Comparison of ENCODE assay signal across 10 mouse cellular contexts in the genomic region with DNA sequence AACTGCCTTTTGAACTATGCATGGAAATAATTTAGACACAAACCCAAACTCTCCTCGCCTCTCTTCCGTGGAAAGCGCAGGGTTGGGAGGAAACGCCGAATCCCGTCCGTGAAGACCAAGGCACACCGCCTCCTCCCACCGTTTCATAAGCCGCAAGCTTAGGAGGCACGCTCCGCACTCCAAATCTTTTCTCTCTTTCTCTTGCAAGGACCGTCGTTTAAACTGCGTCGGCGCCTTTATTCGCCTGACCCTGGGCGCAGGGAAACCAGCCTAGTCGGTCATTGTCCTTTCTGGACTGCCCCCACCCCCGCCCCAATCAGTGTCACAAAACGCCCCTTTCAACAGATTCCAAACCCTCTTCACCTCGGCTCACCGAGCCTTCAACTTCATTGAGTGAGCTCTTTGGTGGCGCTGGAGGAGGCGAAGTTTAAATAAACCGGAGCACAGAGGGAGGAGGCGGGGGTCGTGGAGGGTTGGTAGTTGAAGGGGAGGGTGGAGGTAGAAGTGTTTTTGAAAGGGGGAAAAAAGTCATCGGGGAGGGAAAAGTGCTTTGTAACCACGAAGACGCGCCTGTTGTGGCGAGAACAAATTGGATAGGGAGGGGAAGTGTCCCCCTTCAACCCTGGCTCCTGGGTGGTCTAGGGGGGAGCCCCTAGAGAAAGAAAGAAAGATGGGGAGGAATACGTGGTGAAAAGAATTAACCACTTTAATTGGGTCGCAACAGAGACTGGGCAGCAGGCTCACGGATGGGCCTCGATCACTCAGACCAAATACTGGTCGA. TPM values are rescaled to one million over a fixed set of nuclear protein-coding genes. Genes with fewer than 3 reads are reported as not detected.
DNase-seq lines count a peak whose midpoint lies in the region; ATAC-seq and TF ChIP-seq lines count a peak whose summit lies in the region.
"Had no signal": no experiment of that assay in that cellular context is flagged by ENCODE, and none has a peak within 500 bp of the region (broad histone marks: within the 10 kb centered on the region; RNA-seq: fewer than 3 reads in every experiment).

No protein-coding gene starts in this region.

- H3K4me1 ChIP-seq in lung, embryonic 14.5 days (ENCODE audit: insufficient read depth), result 0 out of 2 replicates have a peak, but pooled peaks cover 3% of the 10 kb centered on the region
- no peaks in the 10 kb centered on the region for H3K4me1 ChIP-seq in lung, adult 2 months (ENCODE audit: control insufficient read depth, insufficient read depth, low read length)
- H3K4me1 ChIP-seq in embryonic facial prominence, embryonic 14.5 days (ENCODE audit: control insufficient read depth, insufficient read depth, low read length), result no peaks in the 10 kb centered on the region
- peaks cover 25% of the 10 kb centered on the region for H3K4me1 ChIP-seq in limb, embryonic 15.5 days

- TF ChIP-seq CTCF in lung, embryonic 14.5 days (IDR thresholded peaks at IDR 0.05; ENCODE audit: low read depth), result no peak
- TF ChIP-seq CTCF in lung, adult 2 months (IDR thresholded peaks at IDR 0.05; ENCODE audit: insufficient read depth, low read length), result no peak

- DNase-seq in lung, embryonic 14.5 days, result peak; percentile 47
- DNase-seq in lung, adult 2 months, result no peak
- DNase-seq in embryo, embryonic 10 days (ENCODE audit: low spot score), result peak; percentile 79
- DNase-seq in embryonic facial prominence, embryonic 14.5 days (ENCODE audit: low spot score), result no peak
- DNase-seq in ovary, postnatal 10 days (ENCODE audit: low spot score), result no peak
- no peak for DNase-seq in cerebellum, adult 11-12 months
- DNase-seq: cerebellum, postnatal 36 days; gastrocnemius, adult 2 months had no signal

- no peaks in the 10 kb centered on the region for H3K36me3 ChIP-seq in lung, embryonic 14.5 days (ENCODE audit: insufficient read depth)
- no peaks in the 10 kb centered on the region for H3K36me3 ChIP-seq in embryonic facial prominence, embryonic 14.5 days (ENCODE audit: control insufficient read depth, insufficient read depth, low read length)
- H3K36me3 ChIP-seq in limb, embryonic 15.5 days, result no peaks in the 10 kb centered on the region
- H3K36me3 ChIP-seq: liver, embryonic 15.5 days had no signal

- H3K9ac ChIP-seq in lung, embryonic 14.5 days, result no peak overlapping the region
- peak overlapping the region; percentile 56 for H3K9ac ChIP-seq in embryonic facial prominence, embryonic 14.5 days (ENCODE audit: low read depth, low read length)
- H3K9ac ChIP-seq in limb, embryonic 15.5 days, result no peak overlapping the region
- H3K9ac ChIP-seq: liver, embryonic 15.5 days had no signal

- no peaks in the 10 kb centered on the region for H3K9me3 ChIP-seq in lung, embryonic 14.5 days (ENCODE audit: low read depth, low read length)
- H3K9me3 ChIP-seq in embryonic facial prominence, embryonic 14.5 days (ENCODE audit: control insufficient read depth, low read length), result no peaks in the 10 kb centered on the region
- no peaks in the 10 kb centered on the region for H3K9me3 ChIP-seq in limb, embryonic 15.5 days
- H3K9me3 ChIP-seq: liver, embryonic 15.5 days had no signal

- H3K4me3 ChIP-seq in lung, embryonic 14.5 days (ENCODE audit: low read depth, low read length), result peak overlapping the region; percentile 27
- H3K4me3 ChIP-seq in lung, adult 2 months (replicated peaks; ENCODE audit: extremely low read depth, low read depth, low read length), result no peak overlapping the region
- H3K4me3 ChIP-seq in embryonic facial prominence, embryonic 14.5 days (ENCODE audit: low read depth, low read length), result peak overlapping the region; percentile 31
- H3K4me3 ChIP-seq in limb, embryonic 15.5 days, result peak overlapping the region; percentile 25
- H3K4me3 ChIP-seq: liver, embryonic 15.5 days had no signal

- H3K27me3 ChIP-seq in lung, embryonic 14.5 days (ENCODE audit: insufficient read depth, low read length), result peaks cover 99% of the 10 kb centered on the region
- H3K27me3 ChIP-seq in embryonic facial prominence, embryonic 14.5 days (replicated peaks; ENCODE audit: control insufficient read depth, insufficient read depth, low read length), result peaks cover 98% of the 10 kb centered on the region
- peaks cover 98% of the 10 kb centered on the region for H3K27me3 ChIP-seq in limb, embryonic 15.5 days

- H3K4me2 ChIP-seq in lung, embryonic 14.5 days, result peak overlapping the region; percentile 53
- peak overlapping the region; percentile 85 for H3K4me2 ChIP-seq in embryonic facial prominence, embryonic 14.5 days (ENCODE audit: low read depth, low read length)
- peak overlapping the region; percentile 36; the same call in 1 of the 2 replicates for H3K4me2 ChIP-seq in limb, embryonic 15.5 days
- H3K4me2 ChIP-seq: liver, embryonic 15.5 days had no signal

- no peak for ATAC-seq in lung, embryonic 14.5 days (ENCODE audit: insufficient read depth)
- ATAC-seq in embryonic facial prominence, embryonic 14.5 days (ENCODE audit: low read depth), result no peak
- no peak for ATAC-seq in limb, embryonic 15.5 days (ENCODE audit: insufficient number of reproducible peaks, low FRiP score, low TSS enrichment, low read depth)

- WGBS in lung, embryonic 14.5 days, result 2% methylated on average over 39 of the region's 39 CpGs
- 9% methylated on average over 39 of the region's 39 CpGs for WGBS in lung, adult 2 months
- under 1% methylated on average over 39 of the region's 39 CpGs for WGBS in embryonic facial prominence, embryonic 14.5 days
- 4% methylated on average over 39 of the region's 39 CpGs for WGBS in limb, embryonic 15.5 days

- TF ChIP-seq POLR2A in lung, adult 2 months (IDR thresholded peaks at IDR 0.05; ENCODE audit: borderline replicate concordance, extremely low read depth, low read depth, low read length), result no peak

- no peak overlapping the region for H3K27ac ChIP-seq in lung, embryonic 14.5 days (ENCODE audit: low read depth)
- no peak overlapping the region for H3K27ac ChIP-seq in embryonic facial prominence, embryonic 14.5 days (replicated peaks; ENCODE audit: low read depth, low read length)
- no peak overlapping the region for H3K27ac ChIP-seq in limb, embryonic 15.5 days
- H3K27ac ChIP-seq: gastrocnemius, adult 2 months; liver, embryonic 15.5 days had no signal

RNA-seq across cellular contexts. Expression of a gene that starts 5.8 kb away (rescaled TPM):
- 0.16 and 0.32 TPM in 2 replicates for polyA plus RNA-seq in lung, embryonic 14.5 days (2014; fragmentation: Nextera tagmentation; extraction: Ambion mirVana)
- 0.53 and 0.77 TPM in 2 replicates for polyA plus RNA-seq in lung, adult 2 months (2012; rRNA removed)
- 0.81 and 1.3 TPM in 2 replicates for polyA plus RNA-seq in embryonic facial prominence, embryonic 14.5 days (2014; fragmentation: Nextera tagmentation; extraction: Ambion mirVana)
- polyA plus RNA-seq in limb, embryonic 15.5 days (2015; fragmentation: Nextera tagmentation; extraction: Ambion mirVana), result 0.60 and 0.96 TPM in 2 replicates
- polyA plus RNA-seq: liver, embryonic 15.5 days had no signal

RNA-seq across cellular contexts. Expression of a gene that starts 23.0 kb away (rescaled TPM):
- polyA plus RNA-seq in lung, embryonic 14.5 days (2014; fragmentation: Nextera tagmentation; extraction: Ambion mirVana), result not detected in 2 replicates
- not detected in 2 replicates for polyA plus RNA-seq in lung, adult 2 months (2012; rRNA removed)
- polyA plus RNA-seq in embryonic facial prominence, embryonic 14.5 days (2014; fragmentation: Nextera tagmentation; extraction: Ambion mirVana), result not detected in 2 replicates
- not detected in 2 replicates for polyA plus RNA-seq in limb, embryonic 15.5 days (2015; fragmentation: Nextera tagmentation; extraction: Ambion mirVana)
- polyA plus RNA-seq: liver, embryonic 15.5 days had no signal

Comparison
In these comparisons a context has a peak if more than half of its experiments do, and no peak if none do; other contexts are left out.
1. DNase-seq: peak in lung, embryonic 14.5 days (single experiment) and embryo, embryonic 10 days (single experiment); none in lung, adult 2 months (single experiment), embryonic facial prominence, embryonic 14.5 days (single experiment), ovary, postnatal 10 days (single experiment) and cerebellum, adult 11-12 months (single experiment).
2. Peak in every context shown above with its lines, with median percentiles within 50 percentile points of each other: H3K4me2 ChIP-seq.